Mouse (Mus musculus) neutrophil, adult 65 days (primary cell): ENCODE measurements around the gene Ankzf1. TPM values are rescaled to one million over a fixed set of nuclear protein-coding genes. Genes with fewer than 3 reads are reported as not detected.

Experiments
- total RNA-seq: library from RNA; stranded (reverse); gene quantifications from 2 replicates; pipeline ENCODE4 v1.2.4, GENCODE M21; 2023

Ankzf1 gene
- total RNA-seq, result 13.6 and 14.8 TPM in 2 replicates

DNA sequence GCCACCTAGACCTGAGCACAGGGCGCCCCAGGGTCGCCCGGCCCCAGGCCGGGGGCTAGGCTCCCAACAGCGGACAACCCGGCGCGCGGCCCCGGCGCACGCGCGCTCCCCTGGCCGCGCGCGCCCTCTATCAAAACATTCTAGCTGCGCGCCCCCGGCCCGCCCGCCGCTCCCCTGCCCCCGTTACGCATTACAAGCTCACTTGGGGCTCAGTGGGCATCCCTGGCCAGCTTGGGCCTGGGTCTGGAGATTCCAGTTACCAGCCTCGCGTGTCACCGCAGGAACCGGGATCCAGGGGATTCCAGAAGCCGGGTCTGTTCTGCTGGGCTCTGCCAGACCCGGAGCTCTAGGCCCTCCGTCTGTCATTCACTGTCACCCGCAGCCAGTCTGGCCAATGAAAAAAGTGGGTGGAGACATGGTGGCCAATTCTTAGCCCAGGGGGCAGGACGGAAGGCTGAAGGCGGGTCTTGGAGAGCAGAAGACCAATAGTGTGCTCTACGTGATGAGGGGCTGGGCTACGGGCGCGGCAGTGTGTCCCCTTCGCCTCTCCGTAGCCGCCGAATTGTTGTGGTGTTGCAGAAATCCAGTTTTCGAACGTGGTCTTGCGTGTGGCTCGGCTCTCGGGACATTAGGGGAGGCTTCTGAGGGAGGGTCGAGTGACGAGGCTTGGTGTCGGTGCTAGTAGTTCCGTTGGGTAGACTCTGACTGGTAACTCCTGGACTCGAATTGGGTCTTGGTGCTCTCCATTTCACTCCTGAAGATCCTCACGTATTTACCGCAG is at the start of gene Ankzf1, which contains the start of gene Atg9a:
Gene Ankzf1 (plus strand): TSS at position 530 of the 781 bp plus-strand sequence.
Gene Atg9a (minus strand): TSS at position 575 of the 781 bp plus-strand sequence.

GRCm38 (mm10) chr1:75142301-75143261 is 49.4 kb upstream of the Ankzf1 start, which contains the start of the genes Cnppd1 and Retreg2:
TSS of gene Cnppd1 (minus strand) at chr1:75142711.
TSS of gene Retreg2 (plus strand) at chr1:75142778.

DNA sequence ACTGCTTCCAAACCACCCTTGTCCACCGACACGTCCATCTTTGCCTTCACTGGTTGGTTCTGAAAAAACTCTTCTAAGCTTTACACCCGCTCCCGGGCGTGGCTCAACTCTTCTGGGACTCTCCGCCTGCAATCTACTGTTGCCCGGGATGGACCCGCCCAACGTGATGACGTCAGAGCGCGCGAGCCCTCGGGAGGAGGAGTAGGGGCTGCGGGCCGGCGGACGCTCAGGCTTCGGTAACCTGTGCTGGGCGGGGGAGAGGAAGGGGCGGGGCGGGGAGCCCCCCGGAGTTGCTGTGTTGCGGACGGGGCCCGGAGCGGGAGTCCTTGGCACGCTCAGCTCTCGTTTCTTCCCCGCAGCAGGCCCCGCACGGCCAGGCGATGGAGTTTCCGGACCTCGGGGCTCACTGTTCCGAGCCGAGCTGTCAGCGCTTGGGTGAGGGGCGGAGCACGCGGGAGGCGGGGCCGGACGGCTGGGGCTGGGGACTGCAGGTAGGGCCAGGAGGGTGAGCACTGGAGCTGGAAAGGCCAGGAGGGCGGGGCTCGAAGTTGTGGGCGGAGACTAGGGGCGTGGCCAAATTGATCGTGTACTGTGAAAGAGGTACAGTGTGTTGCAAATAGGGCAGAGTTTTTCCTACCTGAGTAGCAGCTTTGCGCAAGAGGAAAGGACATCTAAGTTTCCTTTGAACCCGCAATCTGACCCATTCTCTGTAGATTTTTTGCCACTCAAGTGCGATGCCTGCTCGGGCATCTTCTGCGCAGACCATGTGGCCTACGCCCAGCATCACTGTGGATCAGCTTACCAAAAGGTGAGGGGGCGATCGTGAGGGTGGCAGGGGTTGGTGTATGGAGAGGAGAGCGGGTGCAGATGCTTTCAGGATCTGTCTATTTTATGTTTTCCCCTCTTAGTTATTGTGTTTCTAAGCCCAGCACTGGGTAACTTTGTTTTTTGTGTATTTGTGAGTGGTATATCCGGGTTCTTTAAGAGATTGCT is 23.2 kb upstream of the Ankzf1 start, which contains the start of gene Zfand2b:
Gene Zfand2b (plus strand): TSS at position 175 of the 993 bp plus-strand sequence.

GRCm38 (mm10) chr1:75180105-75180590 is 11.8 kb upstream of the Ankzf1 start, which contains the start of gene Abcb6:
TSS of gene Abcb6 (minus strand) at chr1:75180392.

DNA sequence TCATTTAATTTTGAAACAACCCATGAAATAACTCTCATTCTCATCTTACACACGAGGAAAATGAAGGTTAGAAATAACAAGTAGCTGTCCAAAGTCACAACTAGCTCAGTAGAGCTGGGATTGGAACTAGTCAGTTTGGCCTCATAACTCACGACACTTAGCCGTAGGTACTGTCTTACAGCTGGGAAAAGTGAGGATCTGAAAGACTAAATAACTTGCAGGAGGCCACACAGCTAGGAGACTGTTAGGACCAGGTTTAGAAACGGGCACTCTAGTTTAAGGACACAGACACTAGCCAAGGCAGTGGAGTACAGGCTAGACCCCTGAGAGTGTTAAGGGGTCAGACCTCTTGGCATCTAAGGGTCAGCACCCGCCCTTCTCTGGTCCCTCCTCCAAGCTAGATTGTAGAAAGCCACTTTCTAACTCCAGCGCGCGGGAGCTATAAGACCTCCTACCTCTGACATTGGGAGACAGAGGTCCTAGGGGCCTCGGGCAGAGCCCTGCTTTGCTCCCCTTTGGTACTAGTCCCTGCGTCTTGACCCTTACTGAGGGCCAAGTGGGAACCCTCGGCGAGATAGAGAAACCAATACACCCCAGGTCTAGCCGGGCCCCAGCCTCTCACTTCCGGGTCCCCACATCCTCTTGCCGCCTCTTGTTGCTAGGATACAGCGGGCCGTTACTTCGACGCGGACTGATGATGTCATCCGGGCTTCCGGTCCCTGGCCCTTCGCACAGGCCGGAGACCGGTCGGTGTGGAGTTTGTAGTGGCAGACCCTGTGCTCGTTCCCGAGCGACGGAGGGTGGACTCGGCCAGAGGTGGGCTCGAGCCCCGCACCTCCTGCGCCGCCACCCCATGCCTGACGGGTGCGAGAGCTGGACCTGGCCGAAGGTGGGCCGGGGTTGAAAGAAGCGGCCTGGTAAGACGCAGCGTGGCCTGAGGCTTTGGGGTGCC is 18.5 kb downstream of the Ankzf1 start, which contains the start of the genes Glb1l and Stk16:
Gene Glb1l (minus strand): TSS at position 678 of the 952 bp plus-strand sequence.
Gene Stk16 (plus strand): TSS at position 703 of the 952 bp plus-strand sequence.

DNA sequence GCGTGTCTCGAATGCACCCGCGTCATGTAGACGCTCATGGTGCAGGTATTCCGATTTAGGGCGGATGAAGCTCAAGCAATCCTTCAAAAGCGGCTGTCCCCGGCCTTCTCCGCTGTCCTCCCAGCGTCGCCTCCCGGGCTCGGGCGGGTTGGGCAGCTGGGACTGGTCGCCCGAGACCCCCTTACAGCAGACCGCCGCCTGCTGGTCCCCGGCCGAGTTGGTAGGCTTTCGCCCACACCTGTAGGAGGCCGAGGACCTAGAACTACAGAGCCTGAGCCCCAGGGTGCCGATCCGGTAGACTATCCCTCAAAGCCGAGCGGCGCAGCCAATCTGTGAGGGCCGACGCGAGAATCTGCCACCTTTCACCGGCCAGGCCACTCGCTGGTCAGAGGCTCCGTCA is 27.6 kb downstream of the Ankzf1 start, which contains the start of gene Tuba4a:
Gene Tuba4a (minus strand): TSS at position 335 of the 400 bp plus-strand sequence.

GRCm38 (mm10) chr1:75231664-75232152 is 39.8 kb downstream of the Ankzf1 start, which contains the start of gene A630095N17Rik:
TSS of gene A630095N17Rik (minus strand) at chr1:75232102.

GRCm38 (mm10) chr1:75236117-75237050 is 44.4 kb downstream of the Ankzf1 start, which contains the start of gene Dnajb2:
TSS of gene Dnajb2 (plus strand) at chr1:75236406.

Other genes starting within 250 kb of the Ankzf1 start
- gene Ihh, start 240.5 kb upstream of the Ankzf1 start, total RNA-seq, result 0.48 and 0.95 TPM in 2 replicates
- 7.6 and 8.1 TPM in 2 replicates for gene Nhej1, start 67.0 kb upstream of the Ankzf1 start, total RNA-seq
- gene Slc23a3, start 58.3 kb upstream of the Ankzf1 start, total RNA-seq, result 0.66 and 1.6 TPM in 2 replicates
- 93.3 and 112 TPM in 2 replicates for gene Cnppd1, start 49.4 kb upstream of the Ankzf1 start, total RNA-seq
- gene Retreg2, start 49.4 kb upstream of the Ankzf1 start, total RNA-seq, result 56.2 and 75.7 TPM in 2 replicates
- 49.3 and 60.3 TPM in 2 replicates for gene Zfand2b, start 23.5 kb upstream of the Ankzf1 start, total RNA-seq
- gene Abcb6, start 11.8 kb upstream of the Ankzf1 start, total RNA-seq, result 3.5 and 3.7 TPM in 2 replicates
- gene Atg9a, start within 50 bp of the Ankzf1 start, total RNA-seq, result 83.0 and 94.0 TPM in 2 replicates
- gene Glb1l, start 18.7 kb downstream of the Ankzf1 start, total RNA-seq, result 15.8 and 23.2 TPM in 2 replicates
- gene Stk16, start 18.7 kb downstream of the Ankzf1 start, total RNA-seq, result 115 and 135 TPM in 2 replicates
- 402 and 434 TPM in 2 replicates for gene Tuba4a, start 27.7 kb downstream of the Ankzf1 start, total RNA-seq
- not detected in 2 replicates for gene A630095N17Rik, start 40.0 kb downstream of the Ankzf1 start, total RNA-seq
- 8.1 and 8.6 TPM in 2 replicates for gene Dnajb2, start 44.3 kb downstream of the Ankzf1 start, total RNA-seq
- not detected in 2 replicates for gene Ptprn, start 72.4 kb downstream of the Ankzf1 start, total RNA-seq
- not detected in 2 replicates for gene Resp18, start 86.3 kb downstream of the Ankzf1 start, total RNA-seq
- 22.2 and 23.2 TPM in 2 replicates for gene Dnpep, start 125.8 kb downstream of the Ankzf1 start, total RNA-seq
- not detected in 2 replicates for gene Des, start 168.2 kb downstream of the Ankzf1 start, total RNA-seq
- 0.54 TPM in 1 of 2 replicates, not detected in the other for gene Speg, start 183.1 kb downstream of the Ankzf1 start, total RNA-seq
- gene Gmppa, start 243.8 kb downstream of the Ankzf1 start, total RNA-seq, result 31.5 and 33.7 TPM in 2 replicates